Mouse (Mus musculus): ENCODE results near the gene Lpp. TPM values are rescaled to one million over a fixed set of nuclear protein-coding genes. Genes with fewer than 3 reads are reported as not detected.

Gene Lpp
- polyA plus RNA-seq, 1 experiment from 2014 or later = 51.0 TPM

GRCm38 (mm10) chr16:24781922-24782321, 388.6 kb downstream of the Lpp start:
- Histone ChIP-seq H3K4me3 (no peak overlapping the region), H3K9me3 (no peaks in the 10 kb centered on the region), H3K4me1 (no peaks in the 10 kb centered on the region), H3K4me2 (no peak overlapping the region), H3K27me3 (no peaks in the 10 kb centered on the region), H3K27ac (no peak overlapping the region), H3K36me3 (no peaks in the 10 kb centered on the region), H3K9ac (no peak overlapping the region)
- whole genome bisulfite sequencing = 86% methylated on average over 3 of the region's 3 CpGs
- ATAC-seq (ENCODE audit: insufficient number of reproducible peaks, low FRiP score, low TSS enrichment, low read depth) = no peak

DNA sequence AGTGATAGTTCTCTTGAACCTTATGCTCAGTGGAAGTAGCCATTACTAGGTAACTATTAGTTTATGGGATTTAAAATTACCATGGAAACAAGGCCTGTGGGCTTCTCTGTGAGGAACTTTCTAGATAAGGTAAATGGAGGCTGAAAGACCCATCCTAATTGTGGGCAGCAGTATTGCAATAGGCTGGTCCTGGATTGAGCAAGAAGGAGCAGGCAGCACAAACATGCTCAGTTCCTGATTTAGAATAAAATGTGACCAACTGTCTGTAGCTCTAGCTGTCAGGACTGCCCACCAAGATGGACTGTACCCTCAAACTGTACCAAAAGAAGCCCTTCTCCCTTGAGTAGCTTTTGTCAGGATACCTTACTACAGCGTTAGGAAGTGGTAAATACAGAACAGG, 392.3 kb downstream of the Lpp start:
- Histone ChIP-seq H3K27ac (no peak overlapping the region), H3K9ac (no peak overlapping the region), H3K27me3 (no peaks in the 10 kb centered on the region), H3K36me3 (no peaks in the 10 kb centered on the region), H3K4me3 (no peak overlapping the region), H3K9me3 (no peaks in the 10 kb centered on the region), H3K4me2 (no peak overlapping the region), H3K4me1 (no peaks in the 10 kb centered on the region)
- no peak for ATAC-seq (ENCODE audit: insufficient number of reproducible peaks, low FRiP score, low TSS enrichment, low read depth)
- 79% methylated on average over 1 of the region's 1 CpGs for WGBS

DNA sequence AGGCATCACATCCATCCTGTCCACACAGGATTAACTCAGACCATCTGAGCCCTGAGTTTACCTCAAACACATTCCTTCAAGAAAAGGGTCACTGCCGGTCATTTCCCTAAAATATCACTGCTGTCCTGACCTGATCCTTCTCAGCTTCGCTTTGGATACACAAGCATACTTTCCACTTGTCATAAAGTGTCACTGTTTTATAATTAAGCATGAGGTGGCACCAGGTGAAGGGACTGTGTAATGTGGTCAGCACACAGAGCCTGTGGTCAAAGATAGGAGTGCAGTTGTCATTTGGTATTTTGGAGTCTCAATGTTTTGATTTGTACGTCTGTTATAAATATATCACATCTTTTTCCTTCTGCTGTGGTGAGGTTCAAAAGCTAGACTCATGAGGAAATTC, 395.7 kb downstream of the Lpp start:
- H3K27ac ChIP-seq = no peak overlapping the region
- no peak overlapping the region for H3K4me3 ChIP-seq
- H3K4me2 ChIP-seq = no peak overlapping the region
- H3K27me3 ChIP-seq = no peaks in the 10 kb centered on the region
- H3K9me3 ChIP-seq = no peaks in the 10 kb centered on the region
- no peak for ATAC-seq (ENCODE audit: insufficient number of reproducible peaks, low FRiP score, low TSS enrichment, low read depth)
- 83% methylated on average over 3 of the region's 3 CpGs for WGBS
- H3K4me1 ChIP-seq = peaks cover 6% of the 10 kb centered on the region
- H3K9ac ChIP-seq = no peak overlapping the region
- H3K36me3 ChIP-seq = no peaks in the 10 kb centered on the region

- no peak overlapping the region for H3K9ac ChIP-seq
- H3K9me3 ChIP-seq = no peaks in the 10 kb centered on the region
- H3K4me3 ChIP-seq = no peak overlapping the region
- 87% methylated on average over 1 of the region's 1 CpGs for WGBS
- no peaks in the 10 kb centered on the region for H3K27me3 ChIP-seq
- H3K4me1 ChIP-seq = peaks cover 6% of the 10 kb centered on the region
- H3K4me2 ChIP-seq = no peak overlapping the region
- H3K27ac ChIP-seq = no peak overlapping the region
- H3K36me3 ChIP-seq = no peaks in the 10 kb centered on the region
- ATAC-seq (ENCODE audit: insufficient number of reproducible peaks, low FRiP score, low TSS enrichment, low read depth) = no peak
Measured at GRCm38 (mm10) chr16:24791387-24791786, 398.1 kb downstream of the Lpp start.

DNA sequence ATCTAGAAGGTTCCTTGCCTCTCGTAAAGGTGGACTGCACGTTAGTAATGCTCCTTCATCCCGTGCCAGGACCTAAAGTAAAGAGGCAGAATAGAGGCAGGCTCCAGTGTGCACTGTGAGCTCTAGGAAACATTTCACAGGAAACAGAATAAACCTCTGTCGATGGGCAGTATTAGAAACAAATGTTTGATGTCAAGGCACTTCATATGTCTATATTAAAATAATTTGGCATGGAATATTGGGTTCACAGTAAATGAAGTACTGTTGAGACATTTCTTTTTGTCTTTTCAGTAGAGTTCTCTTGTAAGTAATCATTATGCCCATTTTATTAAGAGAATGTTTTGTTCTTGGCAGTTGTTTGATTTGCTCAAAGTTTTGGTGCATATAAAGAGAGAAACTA, 398.7 kb downstream of the Lpp start:
- WGBS = 59% methylated on average over 4 of the region's 4 CpGs
- H3K4me1 ChIP-seq = peaks cover 6% of the 10 kb centered on the region
- no peak for ATAC-seq (ENCODE audit: insufficient number of reproducible peaks, low FRiP score, low TSS enrichment, low read depth)

GRCm38 (mm10) chr16:24792836-24793235, 399.5 kb downstream of the Lpp start:
- no peaks in the 10 kb centered on the region for H3K36me3 ChIP-seq
- 51% methylated on average over 4 of the region's 4 CpGs for WGBS
- no peak overlapping the region for H3K27ac ChIP-seq
- no peaks in the 10 kb centered on the region for H3K27me3 ChIP-seq
- no peak for ATAC-seq (ENCODE audit: insufficient number of reproducible peaks, low FRiP score, low TSS enrichment, low read depth)
- H3K4me3 ChIP-seq = no peak overlapping the region
- H3K9ac ChIP-seq = no peak overlapping the region
- H3K4me1 ChIP-seq = peaks cover 6% of the 10 kb centered on the region
- H3K9me3 ChIP-seq = no peaks in the 10 kb centered on the region
- H3K4me2 ChIP-seq = no peak overlapping the region

More for the DNA sequence above, 398.7 kb downstream of the Lpp start:
- Histone ChIP-seq H3K36me3 (no peaks in the 10 kb centered on the region), H3K4me2 (no peak overlapping the region), H3K9ac (no peak overlapping the region), H3K27me3 (no peaks in the 10 kb centered on the region), H3K27ac (no peak overlapping the region), H3K4me3 (no peak overlapping the region), H3K9me3 (no peaks in the 10 kb centered on the region)

DNA sequence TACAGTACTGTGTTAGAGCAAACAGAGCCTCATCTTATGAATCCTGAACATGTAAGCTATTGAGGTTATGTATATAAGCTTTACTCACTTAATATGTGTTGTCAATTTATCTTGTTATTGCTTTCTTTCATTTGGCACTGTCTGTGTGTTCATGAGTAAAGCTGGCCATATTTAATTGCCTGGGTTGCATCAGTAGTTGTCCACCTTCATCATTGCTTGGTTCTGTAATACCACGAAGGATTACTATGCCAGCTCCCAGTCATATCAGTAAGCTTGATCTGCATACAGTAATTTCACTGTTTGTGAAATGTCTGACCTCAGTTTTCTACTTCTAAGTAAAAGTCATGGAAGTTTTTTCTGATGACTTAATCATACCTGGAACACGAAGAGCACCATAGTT, 401.4 kb downstream of the Lpp start:
- Histone ChIP-seq H3K4me1 (peaks cover 6% of the 10 kb centered on the region), H3K36me3 (no peaks in the 10 kb centered on the region), H3K27ac (no peak overlapping the region), H3K4me2 (no peak overlapping the region), H3K9ac (no peak overlapping the region), H3K9me3 (no peaks in the 10 kb centered on the region), H3K27me3 (no peaks in the 10 kb centered on the region), H3K4me3 (no peak overlapping the region)
- ATAC-seq (ENCODE audit: insufficient number of reproducible peaks, low FRiP score, low TSS enrichment, low read depth) = no peak
- WGBS = 78% methylated on average over 2 of the region's 2 CpGs

DNA sequence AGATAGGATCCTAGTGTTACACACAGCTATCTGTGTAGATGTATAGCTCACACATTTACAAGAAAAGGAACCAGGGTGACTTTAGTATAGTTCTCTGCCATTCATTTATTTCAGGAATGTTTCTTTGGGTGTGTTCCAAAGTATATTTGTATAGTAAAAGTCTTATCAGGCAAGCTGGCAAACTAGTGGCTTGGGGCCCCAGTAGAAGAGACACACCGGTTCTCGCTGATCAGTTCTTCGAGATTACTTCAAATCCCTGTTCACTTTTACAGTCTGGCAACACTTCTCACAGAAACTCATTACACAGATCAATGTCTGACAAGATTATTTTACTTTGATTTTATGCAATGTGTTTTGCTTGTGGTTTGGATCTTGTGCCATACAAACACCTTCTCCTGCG, 408.0 kb downstream of the Lpp start:
- H3K4me2 ChIP-seq = no peak overlapping the region
- no peak overlapping the region for H3K9ac ChIP-seq
- no peak overlapping the region for H3K27ac ChIP-seq
- H3K4me1 ChIP-seq = no peaks in the 10 kb centered on the region
- no peak overlapping the region for H3K4me3 ChIP-seq
- ATAC-seq (ENCODE audit: insufficient number of reproducible peaks, low FRiP score, low TSS enrichment, low read depth) = no peak
- H3K36me3 ChIP-seq = no peaks in the 10 kb centered on the region
- no peaks in the 10 kb centered on the region for H3K9me3 ChIP-seq
- no peaks in the 10 kb centered on the region for H3K27me3 ChIP-seq
- 63% methylated on average over 4 of the region's 4 CpGs for WGBS

DNA sequence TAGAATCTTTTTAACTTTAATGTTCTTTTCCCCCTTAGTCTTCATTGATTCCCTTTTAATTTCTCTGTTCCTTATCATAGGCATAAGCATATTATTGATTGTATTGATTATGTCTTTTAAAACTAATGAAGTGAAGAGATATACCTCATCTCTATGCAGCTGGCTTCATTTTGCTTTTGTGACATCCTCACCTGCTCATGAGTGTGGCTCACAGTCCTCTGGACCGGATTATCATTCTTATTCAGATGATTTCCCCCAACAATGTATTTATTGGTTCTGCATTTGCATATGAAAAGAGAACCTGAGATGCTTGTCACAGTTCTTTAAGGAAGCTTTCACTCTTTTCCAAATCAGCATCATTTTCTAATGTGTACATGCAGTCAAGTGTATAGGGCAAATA, 408.5 kb downstream of the Lpp start:
- Histone ChIP-seq H3K4me2 (no peak overlapping the region), H3K36me3 (no peaks in the 10 kb centered on the region), H3K9me3 (no peaks in the 10 kb centered on the region), H3K9ac (no peak overlapping the region), H3K4me1 (no peaks in the 10 kb centered on the region), H3K27ac (no peak overlapping the region), H3K4me3 (no peak overlapping the region), H3K27me3 (no peaks in the 10 kb centered on the region)
- WGBS = 93% methylated on average over 1 of the region's 1 CpGs
- no peak for ATAC-seq (ENCODE audit: insufficient number of reproducible peaks, low FRiP score, low TSS enrichment, low read depth)

DNA sequence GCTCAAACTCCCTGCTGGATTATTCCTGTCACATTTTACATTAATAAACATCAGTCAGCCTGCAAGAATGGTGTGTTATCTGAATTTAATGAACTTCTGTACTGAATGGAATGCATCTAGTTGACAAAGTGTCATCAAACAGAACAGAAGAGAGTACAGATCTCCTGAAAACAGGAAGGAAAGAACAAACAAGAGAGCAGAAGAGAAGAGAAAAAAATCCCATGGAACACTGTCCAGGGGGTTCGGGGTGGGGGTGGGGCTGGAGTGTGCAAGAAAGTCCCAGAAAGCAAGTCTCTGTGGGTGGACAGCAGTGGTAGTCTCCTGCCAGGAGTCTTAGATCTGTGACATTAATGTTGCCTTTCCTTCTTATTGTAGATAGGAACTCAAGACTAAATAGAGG, 412.8 kb downstream of the Lpp start:
- no peak for ATAC-seq (ENCODE audit: insufficient number of reproducible peaks, low FRiP score, low TSS enrichment, low read depth)
- H3K27ac ChIP-seq = no peak overlapping the region
- no peaks in the 10 kb centered on the region for H3K27me3 ChIP-seq
- H3K4me3 ChIP-seq = no peak overlapping the region
- H3K36me3 ChIP-seq = no peaks in the 10 kb centered on the region
- no peaks in the 10 kb centered on the region for H3K9me3 ChIP-seq
- no peak overlapping the region for H3K4me2 ChIP-seq
- H3K9ac ChIP-seq = no peak overlapping the region
- WGBS = 91% methylated on average over 1 of the region's 1 CpGs
- H3K4me1 ChIP-seq = no peaks in the 10 kb centered on the region

DNA sequence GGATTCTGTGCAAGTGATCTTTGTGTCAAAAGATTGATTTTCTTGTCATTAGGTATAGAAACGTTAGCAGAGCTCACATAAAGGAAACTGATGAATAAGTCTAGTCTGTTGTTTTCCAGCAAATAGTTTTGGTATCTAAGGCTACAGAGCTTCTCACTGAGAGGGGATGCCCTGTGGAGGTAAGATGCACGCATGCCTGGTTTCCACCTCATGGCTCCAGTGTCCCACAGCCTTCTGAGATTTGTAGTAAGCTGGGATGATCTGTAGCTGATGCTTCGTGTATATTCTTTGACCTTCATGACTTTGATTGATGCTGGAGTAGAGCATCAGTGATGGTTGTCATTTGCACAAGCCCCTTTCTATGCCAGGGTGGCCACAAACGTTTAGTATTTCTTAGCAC, 414.3 kb downstream of the Lpp start:
- Histone ChIP-seq H3K27ac (no peak overlapping the region), H3K9me3 (no peaks in the 10 kb centered on the region), H3K9ac (no peak overlapping the region), H3K4me1 (no peaks in the 10 kb centered on the region), H3K27me3 (no peaks in the 10 kb centered on the region), H3K4me3 (no peak overlapping the region), H3K36me3 (no peaks in the 10 kb centered on the region), H3K4me2 (no peak overlapping the region)
- no peak for ATAC-seq (ENCODE audit: insufficient number of reproducible peaks, low FRiP score, low TSS enrichment, low read depth)
- 72% methylated on average over 4 of the region's 4 CpGs for WGBS

- H3K9me3 ChIP-seq = no peaks in the 10 kb centered on the region
- no peak overlapping the region for H3K27ac ChIP-seq
- 89% methylated on average over 6 of the region's 6 CpGs for WGBS
- no peak for ATAC-seq (ENCODE audit: insufficient number of reproducible peaks, low FRiP score, low TSS enrichment, low read depth)
- no peak overlapping the region for H3K9ac ChIP-seq
- no peaks in the 10 kb centered on the region for H3K4me1 ChIP-seq
- H3K36me3 ChIP-seq = no peaks in the 10 kb centered on the region
- no peaks in the 10 kb centered on the region for H3K27me3 ChIP-seq
- no peak overlapping the region for H3K4me3 ChIP-seq
- H3K4me2 ChIP-seq = no peak overlapping the region
Measured at GRCm38 (mm10) chr16:24809811-24810210, 416.5 kb downstream of the Lpp start.

DNA sequence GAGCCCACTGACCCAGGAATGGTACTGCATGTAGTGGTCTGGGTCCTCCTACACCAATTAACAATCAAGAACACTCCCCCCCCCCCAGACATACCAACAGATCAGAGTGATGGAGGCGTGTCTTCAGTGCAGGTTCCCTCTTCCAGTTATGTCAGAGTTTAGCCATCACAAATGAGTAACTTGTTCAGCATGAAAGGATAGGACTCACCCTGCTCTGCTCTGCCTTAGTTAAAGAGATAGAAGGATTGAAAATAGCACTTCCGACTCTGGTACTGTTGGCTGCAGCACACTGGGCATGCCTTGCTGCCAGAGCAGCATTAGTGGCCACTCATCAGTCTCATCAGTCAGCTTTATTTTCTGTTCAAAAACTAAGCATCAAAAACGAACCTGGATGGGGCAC, 423.3 kb downstream of the Lpp start:
- H3K4me3 ChIP-seq = no peak overlapping the region
- H3K4me2 ChIP-seq = no peak overlapping the region
- no peak for ATAC-seq (ENCODE audit: insufficient number of reproducible peaks, low FRiP score, low TSS enrichment, low read depth)
- WGBS = 76% methylated on average over 3 of the region's 3 CpGs
- H3K9me3 ChIP-seq = no peaks in the 10 kb centered on the region
- 0 out of 2 replicates have a peak, but pooled peaks cover 3% of the 10 kb centered on the region for H3K36me3 ChIP-seq
- H3K27me3 ChIP-seq = no peaks in the 10 kb centered on the region
- H3K9ac ChIP-seq = no peak overlapping the region
- no peak overlapping the region for H3K27ac ChIP-seq
- H3K4me1 ChIP-seq = no peaks in the 10 kb centered on the region

All from limb, embryonic 15.5 days (tissue).